Mouse (Mus musculus): ENCODE measurements around the gene Gstm3. TPM values are rescaled to one million over a fixed set of nuclear protein-coding genes. Genes with fewer than 3 reads are reported as not detected.

The Gstm3 gene
- total and polyA plus RNA-seq, 3 experiments = 0.06 TPM; not detected in 2

DNA sequence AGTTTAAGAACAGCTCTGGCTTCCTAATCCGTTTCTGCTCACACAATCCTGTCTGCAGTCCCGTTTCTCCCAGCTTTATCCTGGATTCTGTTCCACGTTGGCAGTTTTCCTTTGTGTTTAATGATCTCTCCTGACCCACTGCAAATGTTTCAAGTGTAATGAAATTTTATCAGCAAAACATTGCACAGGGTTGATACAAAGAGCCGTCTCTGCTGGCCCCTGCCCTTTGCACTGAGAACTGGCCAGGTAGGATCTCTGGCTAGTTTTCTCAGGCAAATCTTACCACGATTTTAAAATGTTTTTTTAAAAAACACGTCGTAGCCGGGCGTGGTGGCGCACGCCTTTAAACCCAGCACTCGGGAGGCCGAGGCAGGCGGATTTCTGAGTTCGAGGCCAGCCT lies 52.4 kb downstream of the Gstm3 start:
- H3K9me3 ChIP-seq (replicated peaks; ENCODE audit: insufficient read depth, low read length) = no peaks in the 10 kb centered on the region
- no peaks in the 10 kb centered on the region for H3K79me2 ChIP-seq (ENCODE audit: control insufficient read depth, insufficient read depth, low read length, poor library complexity)
- no peak for DNase-seq (ENCODE audit: low read depth, low spot score)
- H3K36me3 ChIP-seq (ENCODE audit: control insufficient read depth in 1 of 2, insufficient read depth in 2 of 2, low read length in 2 of 2) = no peaks in the 10 kb centered on the region
- H3K9ac ChIP-seq (ENCODE audit: control insufficient read depth, low read depth, low read length, poor library complexity, severe bottlenecking) = no peak overlapping the region
- no peaks in the 10 kb centered on the region for H3K4me1 ChIP-seq (ENCODE audit: control insufficient read depth in 1 of 2, insufficient read depth in 2 of 2, low read length in 2 of 2)
- TF ChIP-seq TBP (IDR thresholded peaks at IDR 0.05; ENCODE audit: low read depth, low read length) (no peak), MYC (IDR thresholded peaks at IDR 0.05; ENCODE audit: low read depth, low read length) (no peak), SIN3A (IDR thresholded peaks at IDR 0.05; ENCODE audit: low read length) (no peak), POLR2AphosphoS5 (IDR thresholded peaks at IDR 0.05; ENCODE audit: borderline replicate concordance, low read depth, low read length) (no peak), ELF1 (IDR thresholded peaks at IDR 0.05; ENCODE audit: low read depth, low read length) (no peak), UBTF (IDR thresholded peaks at IDR 0.05; ENCODE audit: borderline replicate concordance, insufficient read depth, low read depth, low read length) (no peak)
- peaks cover 0 to 2% of the 10 kb centered on the region in 2 experiments; a peak in 3 of 4 replicates for H3K27me3 ChIP-seq (ENCODE audit: control insufficient read depth in 1 of 2, insufficient read depth in 2 of 2, low read length in 2 of 2)
- no peak overlapping the region for H3K4me3 ChIP-seq (ENCODE audit: control insufficient read depth in 1 of 2, insufficient read depth in 1 of 2, low read depth in 2 of 2, low read length in 2 of 2)
- H3K27ac ChIP-seq (ENCODE audit: control insufficient read depth, low read depth, low read length) = no peak overlapping the region

Other genes starting within 250 kb of the Gstm3 start
- 0.10 and 0.12 TPM in 2 replicates for gene Csf1, start 208.8 kb downstream of the Gstm3 start, total RNA-seq (2012; rRNA removed)
- under 1 TPM in 1 of 2 experiments, not detected in 1; 0.19 TPM for gene Csf1, start 208.8 kb downstream of the Gstm3 start, polyA plus RNA-seq (2012; ENCODE audit: insufficient read depth in 1 of 2, insufficient read length in 2 of 2, low read depth in 1 of 2, low replicate concordance in 2 of 2, missing spikeins in 1 of 2)
- 0.07 and 0.12 TPM in 2 replicates for gene Eps8l3, start 92.1 kb downstream of the Gstm3 start, total RNA-seq (2012; rRNA removed)
- gene Eps8l3, start 92.1 kb downstream of the Gstm3 start, polyA plus RNA-seq (2012; ENCODE audit: insufficient read depth in 1 of 2, insufficient read length in 2 of 2, low read depth in 1 of 2, low replicate concordance in 2 of 2, missing spikeins in 1 of 2) = not detected
- 115 and 134 TPM in 2 replicates for gene Gstm5, start 73.5 kb downstream of the Gstm3 start, total RNA-seq (2012; rRNA removed)
- gene Gstm5, start 73.5 kb downstream of the Gstm3 start, polyA plus RNA-seq (2012; ENCODE audit: insufficient read depth in 1 of 2, insufficient read length in 2 of 2, low read depth in 1 of 2, low replicate concordance in 2 of 2, missing spikeins in 1 of 2) = 100 to 1,000 TPM in 1 of 2 experiments, not detected in 1; 164 TPM
- gene Gstm7, start 37.5 kb downstream of the Gstm3 start, total RNA-seq (2012; rRNA removed) = 0.10 TPM in 1 of 2 replicates, not detected in the other
- under 1 TPM in 1 of 2 experiments, not detected in 1; 0.24 TPM for gene Gstm7, start 37.5 kb downstream of the Gstm3 start, polyA plus RNA-seq (2012; ENCODE audit: insufficient read depth in 1 of 2, insufficient read length in 2 of 2, low read depth in 1 of 2, low replicate concordance in 2 of 2, missing spikeins in 1 of 2)
- gene Gstm6, start 25.5 kb downstream of the Gstm3 start, total RNA-seq (2012; rRNA removed) = not detected in 2 replicates
- under 1 TPM in 1 of 2 experiments, not detected in 1; 0.13 TPM for gene Gstm6, start 25.5 kb downstream of the Gstm3 start, polyA plus RNA-seq (2012; ENCODE audit: insufficient read depth in 1 of 2, insufficient read length in 2 of 2, low read depth in 1 of 2, low replicate concordance in 2 of 2, missing spikeins in 1 of 2)
- gene Gstm2, start 17.2 kb upstream of the Gstm3 start, total RNA-seq (2012; rRNA removed) = not detected in 2 replicates
- not detected for gene Gstm2, start 17.2 kb upstream of the Gstm3 start, polyA plus RNA-seq (2012; ENCODE audit: insufficient read depth in 1 of 2, insufficient read length in 2 of 2, low read depth in 1 of 2, low replicate concordance in 2 of 2, missing spikeins in 1 of 2)
- gene Gstm1, start 48.7 kb upstream of the Gstm3 start, total RNA-seq (2012; rRNA removed) = 0.20 and 0.31 TPM in 2 replicates
- 1 to 10 TPM in 1 of 2 experiments, not detected in 1; 6.7 TPM for gene Gstm1, start 48.7 kb upstream of the Gstm3 start, polyA plus RNA-seq (2012; ENCODE audit: insufficient read depth in 1 of 2, insufficient read length in 2 of 2, low read depth in 1 of 2, low replicate concordance in 2 of 2, missing spikeins in 1 of 2)
- gene Gstm4, start 75.6 kb upstream of the Gstm3 start, total RNA-seq (2012; rRNA removed) = 1.3 and 1.4 TPM in 2 replicates
- gene Gstm4, start 75.6 kb upstream of the Gstm3 start, polyA plus RNA-seq (2012; ENCODE audit: insufficient read depth in 1 of 2, insufficient read length in 2 of 2, low read depth in 1 of 2, low replicate concordance in 2 of 2, missing spikeins in 1 of 2) = 1 to 10 TPM in 1 of 2 experiments, not detected in 1; 7.4 TPM
- 54.9 and 69.1 TPM in 2 replicates for gene Ampd2, start 117.4 kb upstream of the Gstm3 start, total RNA-seq (2012; rRNA removed)
- 100 to 1,000 TPM in 1 of 2 experiments, not detected in 1; 201 TPM for gene Ampd2, start 117.4 kb upstream of the Gstm3 start, polyA plus RNA-seq (2012; ENCODE audit: insufficient read depth in 1 of 2, insufficient read length in 2 of 2, low read depth in 1 of 2, low replicate concordance in 2 of 2, missing spikeins in 1 of 2)
- 4.7 and 6.4 TPM in 2 replicates for gene Gnat2, start 123.5 kb upstream of the Gstm3 start, total RNA-seq (2012; rRNA removed)
- gene Gnat2, start 123.5 kb upstream of the Gstm3 start, polyA plus RNA-seq (2012; ENCODE audit: insufficient read depth in 1 of 2, insufficient read length in 2 of 2, low read depth in 1 of 2, low replicate concordance in 2 of 2, missing spikeins in 1 of 2) = 10 to 100 TPM in 1 of 2 experiments, not detected in 1; 12.4 TPM
- gene Gnai3, start 176.9 kb upstream of the Gstm3 start, total RNA-seq (2012; rRNA removed) = 92.1 and 111 TPM in 2 replicates
- 10 to 100 TPM; 74.2 to 96.4 TPM for gene Gnai3, start 176.9 kb upstream of the Gstm3 start, polyA plus RNA-seq (2012; ENCODE audit: insufficient read depth in 1 of 2, insufficient read length in 2 of 2, low read depth in 1 of 2, low replicate concordance in 2 of 2, missing spikeins in 1 of 2)
- 0.04 and 0.07 TPM in 2 replicates for gene Gpr61, start 185.6 kb upstream of the Gstm3 start, total RNA-seq (2012; rRNA removed)
- gene Gpr61, start 185.6 kb upstream of the Gstm3 start, polyA plus RNA-seq (2012; ENCODE audit: insufficient read depth in 1 of 2, insufficient read length in 2 of 2, low read depth in 1 of 2, low replicate concordance in 2 of 2, missing spikeins in 1 of 2) = under 1 TPM in 1 of 2 experiments, not detected in 1; 0.07 TPM
- gene Amigo1, start 217.1 kb upstream of the Gstm3 start, total RNA-seq (2012; rRNA removed) = 3.7 and 4.6 TPM in 2 replicates
- gene Amigo1, start 217.1 kb upstream of the Gstm3 start, polyA plus RNA-seq (2012; ENCODE audit: insufficient read depth in 1 of 2, insufficient read length in 2 of 2, low read depth in 1 of 2, low replicate concordance in 2 of 2, missing spikeins in 1 of 2) = 1 to 10 TPM in 1 of 2 experiments, not detected in 1; 9.5 TPM
- gene Cyb561d1, start 231.9 kb upstream of the Gstm3 start, total RNA-seq (2012; rRNA removed) = 2.9 and 3.6 TPM in 2 replicates
- 1 to 10 TPM in 1 of 2 experiments, not detected in 1; 5.9 TPM for gene Cyb561d1, start 231.9 kb upstream of the Gstm3 start, polyA plus RNA-seq (2012; ENCODE audit: insufficient read depth in 1 of 2, insufficient read length in 2 of 2, low read depth in 1 of 2, low replicate concordance in 2 of 2, missing spikeins in 1 of 2)
- gene Atxn7l2, start 241.7 kb upstream of the Gstm3 start, total RNA-seq (2012; rRNA removed) = 4.4 and 5.6 TPM in 2 replicates
- 10 to 100 TPM in 1 of 2 experiments, not detected in 1; 14.6 TPM for gene Atxn7l2, start 241.7 kb upstream of the Gstm3 start, polyA plus RNA-seq (2012; ENCODE audit: insufficient read depth in 1 of 2, insufficient read length in 2 of 2, low read depth in 1 of 2, low replicate concordance in 2 of 2, missing spikeins in 1 of 2)